ENCODE assay signal across 8 mouse cellular contexts in the genomic region with DNA sequence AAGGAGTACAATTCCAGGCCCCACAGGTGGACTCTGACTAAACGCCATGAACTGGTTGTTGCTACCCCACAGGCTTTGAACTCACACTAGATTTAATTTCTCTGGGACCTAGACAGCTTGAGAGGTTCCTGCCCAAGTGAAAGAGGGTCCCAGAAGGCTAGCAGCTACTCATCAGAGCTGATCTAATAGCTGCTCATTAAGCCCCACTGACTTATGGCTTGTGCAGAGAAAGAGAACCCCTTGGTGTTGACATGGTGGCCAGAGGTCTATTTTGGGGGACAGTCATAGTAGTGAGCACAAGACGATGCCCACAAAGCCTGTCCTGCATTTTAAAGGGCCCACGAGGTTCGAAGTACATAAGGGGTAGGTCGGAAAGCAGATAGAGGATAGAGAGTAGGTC. TPM values are rescaled to one million over a fixed set of nuclear protein-coding genes. Genes with fewer than 3 reads are reported as not detected.
DNase-seq lines count a peak whose midpoint lies in the region; ATAC-seq and TF ChIP-seq lines count a peak whose summit lies in the region.

No protein-coding gene starts in this region.

- peak overlapping the region; percentile 80 for H3K4me3 ChIP-seq in heart, embryonic 12.5 days
- peak overlapping the region; percentile 88 to 98 for H3K4me3 ChIP-seq in ES-E14 (ENCODE audit: insufficient read depth in 1 of 2, low read depth in 1 of 2, low read length in 2 of 2, poor library complexity in 1 of 2, severe bottlenecking in 1 of 2)
- H3K4me3 ChIP-seq in heart, embryonic 16.5 days (ENCODE audit: low read length) = peak overlapping the region; percentile 70
- peak overlapping the region; percentile 81 for H3K4me3 ChIP-seq in liver, postnatal 0 days (ENCODE audit: low read depth, low read length)

- in situ Hi-C loops in ES-E14 (cut with MboI; ENCODE audit: low sequenced_read_pairs in 2 of 2, unreplicated experiment in 2 of 2) = no loop called here

- peak overlapping the region; percentile 84 for H3K4me2 ChIP-seq in heart, embryonic 12.5 days
- H3K4me2 ChIP-seq in heart, embryonic 16.5 days (ENCODE audit: low read depth, low read length) = peak overlapping the region; percentile 89
- peak overlapping the region; percentile 92 for H3K4me2 ChIP-seq in liver, postnatal 0 days (ENCODE audit: low read depth, low read length)

- H3K9ac ChIP-seq in heart, embryonic 12.5 days = peak overlapping the region; percentile 83
- peak overlapping the region; percentile 89 for H3K9ac ChIP-seq in ES-E14 (ENCODE audit: insufficient read depth, low read depth, low read length, poor library complexity, severe bottlenecking)
- peak overlapping the region; percentile 90 for H3K9ac ChIP-seq in heart, embryonic 16.5 days (ENCODE audit: low read length)
- peak overlapping the region; percentile 80 for H3K9ac ChIP-seq in liver, postnatal 0 days (replicated peaks)

- no peak for TF ChIP-seq CTCF in liver, postnatal 0 days (IDR thresholded peaks at IDR 0.05; ENCODE audit: low read depth)

- no peak for DNase-seq in heart, postnatal 36 days
- DNase-seq in ES-E14 (ENCODE audit: low read depth, low spot score) = no peak
- no peak for DNase-seq in liver, postnatal 0 days
- no peak for DNase-seq in right cerebral cortex, postnatal 4 days
- no peak for DNase-seq in ovary, postnatal 14 days (ENCODE audit: low spot score)
- no peak for DNase-seq in spleen, postnatal 4 days (ENCODE audit: low spot score in 2 of 2)

- intact Hi-C loops in heart, postnatal 36 days (cut with DNase I) = no loop called here

- TF ChIP-seq EP300 in liver, postnatal 0 days (IDR thresholded peaks at IDR 0.05; ENCODE audit: low read depth) = no peak

- H3K36me3 ChIP-seq in heart, embryonic 12.5 days = peaks cover 35% of the 10 kb centered on the region
- peaks cover 27% of the 10 kb centered on the region for H3K36me3 ChIP-seq in ES-E14 (ENCODE audit: control insufficient read depth, insufficient read depth, low read length, poor library complexity, severe bottlenecking)
- H3K36me3 ChIP-seq in heart, embryonic 16.5 days (ENCODE audit: control insufficient read depth, insufficient read depth) = peaks cover 27% of the 10 kb centered on the region
- peaks cover 23% of the 10 kb centered on the region for H3K36me3 ChIP-seq in liver, postnatal 0 days (replicated peaks; ENCODE audit: insufficient read depth, low read length)

- no peak for ATAC-seq in heart, embryonic 12.5 days (ENCODE audit: insufficient number of reproducible peaks, low FRiP score)
- no peak for ATAC-seq in heart, embryonic 16.5 days (replicated peaks; ENCODE audit: extremely low read depth, insufficient read depth, low FRiP score)
- ATAC-seq in liver, postnatal 0 days = no peak

- H3K9me3 ChIP-seq in heart, embryonic 12.5 days (replicated peaks) = no peaks in the 10 kb centered on the region
- no peaks in the 10 kb centered on the region for H3K9me3 ChIP-seq in ES-E14 (ENCODE audit: control insufficient read depth, insufficient read depth, low read depth, low read length)
- H3K9me3 ChIP-seq in heart, embryonic 16.5 days (replicated peaks; ENCODE audit: control insufficient read depth, low read length) = no peaks in the 10 kb centered on the region
- H3K9me3 ChIP-seq in liver, postnatal 0 days (ENCODE audit: low read length) = no peaks in the 10 kb centered on the region

- WGBS in heart, embryonic 12.5 days = 9% methylated on average over 5 of the region's 5 CpGs
- WGBS in heart, embryonic 16.5 days = 4% methylated on average over 5 of the region's 5 CpGs
- 4% methylated on average over 5 of the region's 5 CpGs for WGBS in liver, postnatal 0 days (ENCODE audit: insufficient replicate concordance)

- no peak overlapping the region for H3K27ac ChIP-seq in heart, embryonic 12.5 days (ENCODE audit: poor library complexity, severe bottlenecking)
- no peak overlapping the region for H3K27ac ChIP-seq in ES-E14 (ENCODE audit: insufficient read depth, low read depth, low read length, poor library complexity, severe bottlenecking)
- peak overlapping the region; percentile 96; the same call in 1 of the 2 replicates for H3K27ac ChIP-seq in heart, embryonic 16.5 days (ENCODE audit: low read length)
- H3K27ac ChIP-seq in liver, postnatal 0 days (ENCODE audit: low read depth) = no peak overlapping the region

- peaks cover 60% of the 10 kb centered on the region for H3K4me1 ChIP-seq in heart, embryonic 12.5 days (replicated peaks)
- H3K4me1 ChIP-seq in ES-E14 (ENCODE audit: control insufficient read depth in 2 of 2, insufficient read depth in 2 of 2, low read length in 2 of 2, poor library complexity in 1 of 2) = peaks cover 0 to 23% of the 10 kb centered on the region in 2 experiments; a peak in 3 of 4 replicates
- H3K4me1 ChIP-seq in heart, embryonic 16.5 days (ENCODE audit: control insufficient read depth, insufficient read depth, low read length) = peaks cover 52% of the 10 kb centered on the region
- H3K4me1 ChIP-seq in liver, postnatal 0 days (ENCODE audit: insufficient read depth) = peaks cover 45% of the 10 kb centered on the region

- H3K27me3 ChIP-seq in heart, embryonic 12.5 days (replicated peaks) = no peaks in the 10 kb centered on the region
- H3K27me3 ChIP-seq in heart, embryonic 16.5 days (ENCODE audit: control insufficient read depth, insufficient read depth, low read length) = no peaks in the 10 kb centered on the region
- no peaks in the 10 kb centered on the region for H3K27me3 ChIP-seq in liver, postnatal 0 days (ENCODE audit: insufficient read depth, low read length)

TF ChIP-seq in ES-E14, 5 proteins besides CTCF, POLR2A, EP300 and RAD21:
- TF ChIP-seq HCFC1 (IDR thresholded peaks at IDR 0.05; ENCODE audit: borderline replicate concordance, insufficient read depth, low read length) = no peak
- TF ChIP-seq ZNF384 (IDR thresholded peaks at IDR 0.05; ENCODE audit: low read depth, low read length) = no peak
- TF ChIP-seq CHD2 (IDR thresholded peaks at IDR 0.05; ENCODE audit: low read depth, low read length) = no peak
- TF ChIP-seq ZC3H11A (IDR thresholded peaks at IDR 0.05; ENCODE audit: borderline replicate concordance, low read depth, low read length) = no peak
- TF ChIP-seq MAFK (IDR thresholded peaks at IDR 0.05; ENCODE audit: insufficient read depth, low read depth, low read length) = no peak

RNA-seq across cellular contexts. Expression of gene Polr2l, which starts 0.8 kb away (rescaled TPM):
- polyA plus RNA-seq in heart, embryonic 12.5 days (2016; fragmentation: Nextera tagmentation; extraction: Ambion mirVana) = 60.7 and 64.7 TPM in 2 replicates
- total RNA-seq in heart, postnatal 36 days (2021) = 10 to 100 TPM; 76.0 to 83.7 TPM
- 110 and 120 TPM in 2 replicates for total RNA-seq in ES-E14 (2012; rRNA removed)
- 56.7 and 61.5 TPM in 2 replicates for polyA plus RNA-seq in heart, embryonic 16.5 days (2015; fragmentation: Nextera tagmentation; extraction: Ambion mirVana)
- 41.8 and 45.1 TPM in 2 replicates for polyA plus RNA-seq in liver, postnatal 0 days (2015; fragmentation: Nextera tagmentation; extraction: Ambion mirVana)

RNA-seq across cellular contexts. Expression of gene Tspan4, which starts 0.9 kb away (rescaled TPM):
- 57.5 and 57.6 TPM in 2 replicates for polyA plus RNA-seq in heart, embryonic 12.5 days (2016; fragmentation: Nextera tagmentation; extraction: Ambion mirVana)
- total RNA-seq in heart, postnatal 36 days (2021) = 10 to 100 TPM; 27.3 to 44.1 TPM
- total RNA-seq in ES-E14 (2012; rRNA removed) = 75.9 and 98.8 TPM in 2 replicates
- 61.0 and 61.5 TPM in 2 replicates for polyA plus RNA-seq in heart, embryonic 16.5 days (2015; fragmentation: Nextera tagmentation; extraction: Ambion mirVana)
- polyA plus RNA-seq in liver, postnatal 0 days (2015; fragmentation: Nextera tagmentation; extraction: Ambion mirVana) = 72.2 and 77.0 TPM in 2 replicates

RNA-seq across cellular contexts. Expression of gene Cd151, which starts 7.0 kb away (rescaled TPM):
- polyA plus RNA-seq in heart, embryonic 12.5 days (2016; fragmentation: Nextera tagmentation; extraction: Ambion mirVana) = 27.4 and 30.6 TPM in 2 replicates
- 100 to 1,000 TPM; 299 to 300 TPM for total RNA-seq in heart, postnatal 36 days (2021)
- total RNA-seq in ES-E14 (2012; rRNA removed) = 238 and 257 TPM in 2 replicates
- polyA plus RNA-seq in heart, embryonic 16.5 days (2015; fragmentation: Nextera tagmentation; extraction: Ambion mirVana) = 42.2 and 44.0 TPM in 2 replicates
- 5.1 and 6.6 TPM in 2 replicates for polyA plus RNA-seq in liver, postnatal 0 days (2015; fragmentation: Nextera tagmentation; extraction: Ambion mirVana)

RNA-seq across cellular contexts. Expression of gene Cracr2b, which starts 13.3 kb away (rescaled TPM):
- polyA plus RNA-seq in heart, embryonic 12.5 days (2016; fragmentation: Nextera tagmentation; extraction: Ambion mirVana) = 16.6 and 17.5 TPM in 2 replicates
- 10 to 100 TPM; 24.1 to 24.2 TPM for total RNA-seq in heart, postnatal 36 days (2021)
- 5.8 and 11.7 TPM in 2 replicates for total RNA-seq in ES-E14 (2012; rRNA removed)
- polyA plus RNA-seq in heart, embryonic 16.5 days (2015; fragmentation: Nextera tagmentation; extraction: Ambion mirVana) = 24.2 and 26.1 TPM in 2 replicates
- polyA plus RNA-seq in liver, postnatal 0 days (2015; fragmentation: Nextera tagmentation; extraction: Ambion mirVana) = 6.3 and 7.3 TPM in 2 replicates

RNA-seq across cellular contexts. Expression of gene Pnpla2, which starts 19.2 kb away (rescaled TPM):
- 42.3 and 43.3 TPM in 2 replicates for polyA plus RNA-seq in heart, embryonic 12.5 days (2016; fragmentation: Nextera tagmentation; extraction: Ambion mirVana)
- total RNA-seq in heart, postnatal 36 days (2021) = 100 to 1,000 TPM; 552 to 604 TPM
- total RNA-seq in ES-E14 (2012; rRNA removed) = 10.7 and 12.7 TPM in 2 replicates
- polyA plus RNA-seq in heart, embryonic 16.5 days (2015; fragmentation: Nextera tagmentation; extraction: Ambion mirVana) = 73.1 and 78.0 TPM in 2 replicates
- polyA plus RNA-seq in liver, postnatal 0 days (2015; fragmentation: Nextera tagmentation; extraction: Ambion mirVana) = 47.1 and 51.3 TPM in 2 replicates
